Mouse (Mus musculus): ENCODE data around the gene Slc9a4. TPM values are rescaled to one million over a fixed set of nuclear protein-coding genes. Genes with fewer than 3 reads are reported as not detected.

Gene Slc9a4
- polyA plus RNA-seq, 1 experiment from 2014 or later, result 0.04 TPM

- Histone ChIP-seq H3K4me3 (no peak overlapping the region), H3K27ac (replicated peaks) (no peak overlapping the region), H3K36me3 (no peaks in the 10 kb centered on the region), H3K9me3 (no peaks in the 10 kb centered on the region), H3K4me1 (replicated peaks) (no peaks in the 10 kb centered on the region), H3K9ac (no peak overlapping the region), H3K27me3 (no peaks in the 10 kb centered on the region), H3K4me2 (no peak overlapping the region)
- WGBS, result 88% methylated on average over 25 of the region's 25 CpGs
- no peak for ATAC-seq (ENCODE audit: low read depth)
These were observed 20.8 kb downstream of the Slc9a4 start for GRCm38 (mm10) chr1:40600394-40601327.

GRCm38 (mm10) chr1:40601461-40601860 is 21.6 kb downstream of the Slc9a4 start:
- no peak for ATAC-seq (ENCODE audit: low read depth)

GRCm38 (mm10) chr1:40613219-40613618 is 33.3 kb downstream of the Slc9a4 start:
- WGBS, result 85% methylated on average over 2 of the region's 2 CpGs

More at GRCm38 (mm10) chr1:40601461-40601860, 21.6 kb downstream of the Slc9a4 start:
- Histone ChIP-seq H3K9ac (no peak overlapping the region), H3K27ac (replicated peaks) (no peak overlapping the region), H3K9me3 (no peaks in the 10 kb centered on the region), H3K36me3 (no peaks in the 10 kb centered on the region), H3K4me2 (no peak overlapping the region), H3K4me3 (no peak overlapping the region), H3K27me3 (no peaks in the 10 kb centered on the region), H3K4me1 (replicated peaks) (no peaks in the 10 kb centered on the region)
- WGBS, result 80% methylated on average over 3 of the region's 3 CpGs

GRCm38 (mm10) chr1:40619093-40619492 is 39.2 kb downstream of the Slc9a4 start:
- Histone ChIP-seq H3K4me1 (replicated peaks) (no peaks in the 10 kb centered on the region), H3K9me3 (no peaks in the 10 kb centered on the region), H3K4me3 (no peak overlapping the region), H3K4me2 (no peak overlapping the region), H3K9ac (no peak overlapping the region), H3K36me3 (no peaks in the 10 kb centered on the region), H3K27me3 (no peaks in the 10 kb centered on the region), H3K27ac (replicated peaks) (no peak overlapping the region)
- 77% methylated on average over 5 of the region's 5 CpGs for WGBS
- ATAC-seq (ENCODE audit: low read depth), result no peak

More at GRCm38 (mm10) chr1:40613219-40613618, 33.3 kb downstream of the Slc9a4 start:
- ATAC-seq (ENCODE audit: low read depth), result no peak
- H3K4me1 ChIP-seq (replicated peaks), result no peaks in the 10 kb centered on the region
- H3K27ac ChIP-seq (replicated peaks), result no peak overlapping the region
- no peaks in the 10 kb centered on the region for H3K27me3 ChIP-seq
- H3K9ac ChIP-seq, result no peak overlapping the region
- H3K9me3 ChIP-seq, result no peaks in the 10 kb centered on the region
- no peaks in the 10 kb centered on the region for H3K36me3 ChIP-seq
- no peak overlapping the region for H3K4me2 ChIP-seq
- no peak overlapping the region for H3K4me3 ChIP-seq

- Histone ChIP-seq H3K4me1 (replicated peaks) (no peaks in the 10 kb centered on the region), H3K4me3 (no peak overlapping the region), H3K9me3 (no peaks in the 10 kb centered on the region), H3K36me3 (no peaks in the 10 kb centered on the region), H3K9ac (no peak overlapping the region), H3K27ac (replicated peaks) (no peak overlapping the region), H3K4me2 (no peak overlapping the region), H3K27me3 (no peaks in the 10 kb centered on the region)
- WGBS, result 92% methylated on average over 5 of the region's 5 CpGs
- no peak for ATAC-seq (ENCODE audit: low read depth)
These were observed 40.0 kb downstream of the Slc9a4 start for GRCm38 (mm10) chr1:40619871-40620270.

GRCm38 (mm10) chr1:40624954-40625353 is 45.1 kb downstream of the Slc9a4 start:
- H3K27ac ChIP-seq (replicated peaks), result no peak overlapping the region
- no peak for ATAC-seq (ENCODE audit: low read depth)
- no peaks in the 10 kb centered on the region for H3K4me1 ChIP-seq (replicated peaks)
- H3K4me3 ChIP-seq, result no peak overlapping the region
- WGBS, result 33% methylated on average over 3 of the region's 3 CpGs
- no peaks in the 10 kb centered on the region for H3K27me3 ChIP-seq
- H3K9ac ChIP-seq, result no peak overlapping the region
- no peaks in the 10 kb centered on the region for H3K9me3 ChIP-seq
- H3K4me2 ChIP-seq, result no peak overlapping the region
- H3K36me3 ChIP-seq, result no peaks in the 10 kb centered on the region

GRCm38 (mm10) chr1:40626954-40627353 is 47.1 kb downstream of the Slc9a4 start:
- Histone ChIP-seq H3K4me1 (replicated peaks) (no peaks in the 10 kb centered on the region), H3K27me3 (no peaks in the 10 kb centered on the region), H3K4me2 (no peak overlapping the region), H3K9me3 (no peaks in the 10 kb centered on the region), H3K9ac (no peak overlapping the region), H3K4me3 (no peak overlapping the region), H3K36me3 (no peaks in the 10 kb centered on the region), H3K27ac (replicated peaks) (no peak overlapping the region)
- ATAC-seq (ENCODE audit: low read depth), result no peak

GRCm38 (mm10) chr1:40628443-40628842 is 48.6 kb downstream of the Slc9a4 start:
- H3K27ac ChIP-seq (replicated peaks), result no peak overlapping the region
- H3K9me3 ChIP-seq, result no peaks in the 10 kb centered on the region
- WGBS, result 93% methylated on average over 3 of the region's 3 CpGs
- H3K4me2 ChIP-seq, result no peak overlapping the region
- no peaks in the 10 kb centered on the region for H3K27me3 ChIP-seq
- H3K36me3 ChIP-seq, result no peaks in the 10 kb centered on the region
- H3K4me1 ChIP-seq (replicated peaks), result no peaks in the 10 kb centered on the region
- no peak overlapping the region for H3K9ac ChIP-seq
- no peak for ATAC-seq (ENCODE audit: low read depth)
- H3K4me3 ChIP-seq, result no peak overlapping the region

- ATAC-seq (ENCODE audit: low read depth), result no peak
- Histone ChIP-seq H3K9ac (no peak overlapping the region), H3K4me3 (no peak overlapping the region), H3K36me3 (no peaks in the 10 kb centered on the region), H3K27me3 (no peaks in the 10 kb centered on the region), H3K27ac (replicated peaks) (no peak overlapping the region), H3K9me3 (no peaks in the 10 kb centered on the region), H3K4me1 (replicated peaks) (no peaks in the 10 kb centered on the region), H3K4me2 (no peak overlapping the region)
- WGBS, result 79% methylated on average over 2 of the region's 2 CpGs
These were observed 52.7 kb downstream of the Slc9a4 start for GRCm38 (mm10) chr1:40632407-40633062.

- no peaks in the 10 kb centered on the region for H3K4me1 ChIP-seq (replicated peaks)
- H3K27ac ChIP-seq (replicated peaks), result no peak overlapping the region
- WGBS, result 82% methylated on average over 4 of the region's 4 CpGs
- no peak overlapping the region for H3K4me3 ChIP-seq
- H3K27me3 ChIP-seq, result no peaks in the 10 kb centered on the region
- no peak overlapping the region for H3K9ac ChIP-seq
- H3K9me3 ChIP-seq, result no peaks in the 10 kb centered on the region
- no peak for ATAC-seq (ENCODE audit: low read depth)
- no peaks in the 10 kb centered on the region for H3K36me3 ChIP-seq
- H3K4me2 ChIP-seq, result no peak overlapping the region
These were observed 54.7 kb downstream of the Slc9a4 start for GRCm38 (mm10) chr1:40634608-40635007.

- H3K36me3 ChIP-seq, result no peaks in the 10 kb centered on the region
- no peaks in the 10 kb centered on the region for H3K27me3 ChIP-seq
- H3K27ac ChIP-seq (replicated peaks), result no peak overlapping the region
- H3K4me3 ChIP-seq, result no peak overlapping the region
- WGBS, result 73% methylated on average over 2 of the region's 2 CpGs
- H3K4me2 ChIP-seq, result no peak overlapping the region
- no peak for ATAC-seq (ENCODE audit: low read depth)
- H3K4me1 ChIP-seq (replicated peaks), result no peaks in the 10 kb centered on the region
- no peaks in the 10 kb centered on the region for H3K9me3 ChIP-seq
- H3K9ac ChIP-seq, result no peak overlapping the region
These were observed 68.4 kb downstream of the Slc9a4 start for GRCm38 (mm10) chr1:40648234-40648633.

- H3K27me3 ChIP-seq, result no peaks in the 10 kb centered on the region
- no peak overlapping the region for H3K27ac ChIP-seq (replicated peaks)
- H3K9me3 ChIP-seq, result no peaks in the 10 kb centered on the region
- ATAC-seq (ENCODE audit: low read depth), result no peak
- no peak overlapping the region for H3K4me3 ChIP-seq
- WGBS, result 73% methylated on average over 6 of the region's 6 CpGs
- no peaks in the 10 kb centered on the region for H3K36me3 ChIP-seq
- no peak overlapping the region for H3K9ac ChIP-seq
- H3K4me2 ChIP-seq, result no peak overlapping the region
- no peaks in the 10 kb centered on the region for H3K4me1 ChIP-seq (replicated peaks)
These were observed 71.1 kb downstream of the Slc9a4 start for GRCm38 (mm10) chr1:40650803-40651497.

Data from neural tube, embryonic 13.5 days (tissue).